ENCODE assay signal across 8 mouse cellular contexts in the genomic region with DNA sequence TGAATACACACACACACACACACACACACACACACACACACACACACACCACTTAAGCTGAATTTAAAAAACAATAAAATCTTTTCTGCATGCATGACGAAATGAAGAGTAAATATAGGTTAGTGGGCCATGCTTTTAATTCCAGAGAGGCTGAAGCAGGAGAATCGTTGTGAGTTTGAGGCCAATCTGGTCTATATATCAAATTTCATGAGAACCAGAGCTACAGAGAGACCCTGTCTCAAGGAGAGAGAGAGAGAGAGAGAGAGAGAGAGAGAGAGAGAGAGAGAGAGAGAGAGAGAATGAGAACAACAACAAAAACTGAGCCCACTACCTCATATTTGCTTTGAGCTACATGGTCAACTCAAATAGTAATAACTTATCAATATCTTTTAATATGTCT. TPM values are rescaled to one million over a fixed set of nuclear protein-coding genes. Genes with fewer than 3 reads are reported as not detected.
DNase-seq lines count a peak whose midpoint lies in the region; ATAC-seq and TF ChIP-seq lines count a peak whose summit lies in the region.

A gene (plus strand): TSS at position 301 of the 400 bp plus-strand sequence.

- no peaks in the 10 kb centered on the region for H3K27me3 ChIP-seq in kidney, embryonic 15.5 days
- H3K27me3 ChIP-seq in hindbrain, postnatal 0 days (ENCODE audit: insufficient read depth, low read length) = no peaks in the 10 kb centered on the region
- no peaks in the 10 kb centered on the region for H3K27me3 ChIP-seq in midbrain, embryonic 14.5 days (ENCODE audit: control insufficient read depth, insufficient read depth, low read length)

- H3K27ac ChIP-seq in kidney, embryonic 15.5 days = no peak within 1 kb of the TSS
- no peak within 1 kb of the TSS for H3K27ac ChIP-seq in hindbrain, postnatal 0 days
- no peak within 1 kb of the TSS for H3K27ac ChIP-seq in midbrain, embryonic 14.5 days (replicated peaks; ENCODE audit: low read depth, low read length)

- no peak within 1 kb of the TSS for H3K4me3 ChIP-seq in kidney, embryonic 15.5 days (replicated peaks)
- no peak within 1 kb of the TSS for H3K4me3 ChIP-seq in hindbrain, postnatal 0 days (ENCODE audit: low read length)
- no peak within 1 kb of the TSS for H3K4me3 ChIP-seq in midbrain, embryonic 14.5 days (replicated peaks; ENCODE audit: low read depth, low read length)

- no peak within 1 kb of the TSS for H3K9ac ChIP-seq in kidney, embryonic 15.5 days
- H3K9ac ChIP-seq in hindbrain, postnatal 0 days (replicated peaks; ENCODE audit: low read length) = no peak within 1 kb of the TSS
- no peak within 1 kb of the TSS for H3K9ac ChIP-seq in midbrain, embryonic 14.5 days (replicated peaks; ENCODE audit: low read length)

- no peaks in the 10 kb centered on the region for H3K36me3 ChIP-seq in kidney, embryonic 15.5 days
- H3K36me3 ChIP-seq in hindbrain, postnatal 0 days (ENCODE audit: insufficient read depth, low read length) = no peaks in the 10 kb centered on the region
- no peaks in the 10 kb centered on the region for H3K36me3 ChIP-seq in midbrain, embryonic 14.5 days (ENCODE audit: control insufficient read depth, insufficient read depth, low read length)

- 61% methylated on average over 2 of the region's 2 CpGs for WGBS in kidney, embryonic 15.5 days
- 78% methylated on average over 2 of the region's 2 CpGs for WGBS in hindbrain, postnatal 0 days
- 86% methylated on average over 2 of the region's 2 CpGs for WGBS in midbrain, embryonic 14.5 days

- no peaks in the 10 kb centered on the region for H3K9me3 ChIP-seq in kidney, embryonic 15.5 days (replicated peaks)
- no peaks in the 10 kb centered on the region for H3K9me3 ChIP-seq in hindbrain, postnatal 0 days (ENCODE audit: low read length)
- H3K9me3 ChIP-seq in midbrain, embryonic 14.5 days (ENCODE audit: control insufficient read depth, low read length) = no peaks in the 10 kb centered on the region

- no peaks in the 10 kb centered on the region for H3K4me1 ChIP-seq in kidney, embryonic 15.5 days
- no peaks in the 10 kb centered on the region for H3K4me1 ChIP-seq in hindbrain, postnatal 0 days (ENCODE audit: insufficient read depth, low read length)
- no peaks in the 10 kb centered on the region for H3K4me1 ChIP-seq in midbrain, embryonic 14.5 days (ENCODE audit: control insufficient read depth, insufficient read depth, low read length)

- no peak within 1 kb of the TSS for H3K4me2 ChIP-seq in kidney, embryonic 15.5 days
- H3K4me2 ChIP-seq in hindbrain, postnatal 0 days (ENCODE audit: low read depth, low read length) = no peak within 1 kb of the TSS
- no peak within 1 kb of the TSS for H3K4me2 ChIP-seq in midbrain, embryonic 14.5 days (ENCODE audit: low read length)

- no peak for DNase-seq in kidney, adult 9 months
- no peak for DNase-seq in adrenal gland, adult 8-10 months
- no peak for DNase-seq in gastrocnemius, adult 8-10 months (ENCODE audit: low spot score in 2 of 2)
- DNase-seq in hindbrain, postnatal 0 days (ENCODE audit: low spot score) = no peak
- no peak for DNase-seq in midbrain, embryonic 14.5 days
- DNase-seq in thymus, postnatal 36 days = no peak
- no peak for DNase-seq in kidney, postnatal 25 days

- no peak for TF ChIP-seq CTCF in hindbrain, postnatal 0 days (IDR thresholded peaks at IDR 0.05; ENCODE audit: low read depth)

- ATAC-seq in kidney, embryonic 15.5 days (replicated peaks; ENCODE audit: low FRiP score) = no peak
- no peak for ATAC-seq in hindbrain, postnatal 0 days
- ATAC-seq in midbrain, embryonic 14.5 days (ENCODE audit: low FRiP score, low TSS enrichment) = no peak

RNA-seq across cellular contexts. Expression of the gene that starts here (rescaled TPM):
- polyA plus RNA-seq in kidney, embryonic 15.5 days (2015; fragmentation: Nextera tagmentation; extraction: Ambion mirVana) = 28.7 and 32.3 TPM in 2 replicates
- 100 to 1,000 TPM in 1 of 4 experiments, 10 to 100 TPM in 3; 65.0 to 107 (median 75.6) TPM for total RNA-seq in adrenal gland, adult 8-10 months (2022)
- total RNA-seq in gastrocnemius, adult 8-10 months (2022) = 10 to 100 TPM; 20.7 to 25.6 (median 22.4) TPM
- total RNA-seq in hindbrain, postnatal 0 days (2014; rRNA removed) = 109 and 175 TPM in 2 replicates
- polyA plus RNA-seq in hindbrain, postnatal 0 days (2015; fragmentation: Nextera tagmentation; extraction: Ambion mirVana) = 26.4 and 26.6 TPM in 2 replicates
- polyA plus RNA-seq in midbrain, embryonic 14.5 days (2014; fragmentation: Nextera tagmentation; extraction: Ambion mirVana) = 32.3 and 35.4 TPM in 2 replicates
